Mouse (Mus musculus): Measurements from ENCODE around the gene Tmem79. TPM values are rescaled to one million over a fixed set of nuclear protein-coding genes. Genes with fewer than 3 reads are reported as not detected.

Tmem79 gene
- polyA plus RNA-seq, 1 experiment from 2014 or later, result 1.7 TPM

- H3K4me1 ChIP-seq (replicated peaks), result no peaks in the 10 kb centered on the region
- no peak overlapping the region for H3K9ac ChIP-seq
- H3K4me2 ChIP-seq, result no peak overlapping the region
- H3K9me3 ChIP-seq (replicated peaks), result no peaks in the 10 kb centered on the region
- 92% methylated on average over 2 of the region's 2 CpGs for WGBS
- H3K4me3 ChIP-seq, result no peak overlapping the region
- H3K27me3 ChIP-seq, result no peaks in the 10 kb centered on the region
- no peak for ATAC-seq (replicated peaks; ENCODE audit: insufficient number of reproducible peaks, insufficient read depth, low FRiP score, low read depth)
- H3K36me3 ChIP-seq, result no peaks in the 10 kb centered on the region
- no peak overlapping the region for H3K27ac ChIP-seq
These were observed 55.9 kb downstream of the Tmem79 start for GRCm38 (mm10) chr3:88280035-88280434.

Other genes with a start within 250 kb of the Tmem79 start
- 35.4 and 43.2 TPM in 2 replicates for gene Mef2d, start 193.8 kb downstream of the Tmem79 start, polyA plus RNA-seq (2015; fragmentation: Nextera tagmentation; extraction: Ambion mirVana)
- gene Rhbg, start 81.4 kb downstream of the Tmem79 start, polyA plus RNA-seq (2015; fragmentation: Nextera tagmentation; extraction: Ambion mirVana), result 0.13 and 0.14 TPM in 2 replicates
- 0.20 TPM in 1 of 2 replicates, not detected in the other for gene Gm38392, start 48.9 kb downstream of the Tmem79 start, polyA plus RNA-seq (2015; fragmentation: Nextera tagmentation; extraction: Ambion mirVana)
- gene Tsacc, start 39.1 kb downstream of the Tmem79 start, polyA plus RNA-seq (2015; fragmentation: Nextera tagmentation; extraction: Ambion mirVana), result 11.8 and 14.0 TPM in 2 replicates
- gene Cct3, start 39.0 kb downstream of the Tmem79 start, polyA plus RNA-seq (2015; fragmentation: Nextera tagmentation; extraction: Ambion mirVana), result 322 and 382 TPM in 2 replicates
- gene Glmp, start 11.1 kb downstream of the Tmem79 start, polyA plus RNA-seq (2015; fragmentation: Nextera tagmentation; extraction: Ambion mirVana), result 143 and 156 TPM in 2 replicates
- gene Smg5, start 112 bp upstream of the Tmem79 start, polyA plus RNA-seq (2015; fragmentation: Nextera tagmentation; extraction: Ambion mirVana), result 41.1 and 52.8 TPM in 2 replicates
- gene Paqr6, start 28.4 kb upstream of the Tmem79 start, polyA plus RNA-seq (2015; fragmentation: Nextera tagmentation; extraction: Ambion mirVana), result 3.9 and 5.1 TPM in 2 replicates
- not detected in 2 replicates for gene Bglap3, start 36.6 kb upstream of the Tmem79 start, polyA plus RNA-seq (2015; fragmentation: Nextera tagmentation; extraction: Ambion mirVana)
- not detected in 2 replicates for gene Bglap2, start 42.6 kb upstream of the Tmem79 start, polyA plus RNA-seq (2015; fragmentation: Nextera tagmentation; extraction: Ambion mirVana)
- not detected in 2 replicates for gene Bglap, start 48.3 kb upstream of the Tmem79 start, polyA plus RNA-seq (2015; fragmentation: Nextera tagmentation; extraction: Ambion mirVana)
- gene Pmf1, start 74.2 kb upstream of the Tmem79 start, polyA plus RNA-seq (2015; fragmentation: Nextera tagmentation; extraction: Ambion mirVana), result 83.6 and 96.3 TPM in 2 replicates
- 11.8 and 14.1 TPM in 2 replicates for gene Slc25a44, start 89.0 kb upstream of the Tmem79 start, polyA plus RNA-seq (2015; fragmentation: Nextera tagmentation; extraction: Ambion mirVana)
- 2.1 and 5.3 TPM in 2 replicates for gene Sema4a, start 125.0 kb upstream of the Tmem79 start, polyA plus RNA-seq (2015; fragmentation: Nextera tagmentation; extraction: Ambion mirVana)
- 110 and 131 TPM in 2 replicates for gene Lmna, start 173.8 kb upstream of the Tmem79 start, polyA plus RNA-seq (2015; fragmentation: Nextera tagmentation; extraction: Ambion mirVana)
- 6.5 and 8.0 TPM in 2 replicates for gene Mex3a, start 196.2 kb upstream of the Tmem79 start, polyA plus RNA-seq (2015; fragmentation: Nextera tagmentation; extraction: Ambion mirVana)
- gene Rab25, start 212.2 kb upstream of the Tmem79 start, polyA plus RNA-seq (2015; fragmentation: Nextera tagmentation; extraction: Ambion mirVana), result 0.92 and 4.0 TPM in 2 replicates
- 119 and 144 TPM in 2 replicates for gene Lamtor2, start 216.9 kb upstream of the Tmem79 start, polyA plus RNA-seq (2015; fragmentation: Nextera tagmentation; extraction: Ambion mirVana)
- 30.0 and 34.9 TPM in 2 replicates for gene Ubqln4, start 217.6 kb upstream of the Tmem79 start, polyA plus RNA-seq (2015; fragmentation: Nextera tagmentation; extraction: Ambion mirVana)
- 164 and 178 TPM in 2 replicates for gene Ssr2, start 239.7 kb upstream of the Tmem79 start, polyA plus RNA-seq (2015; fragmentation: Nextera tagmentation; extraction: Ambion mirVana)